Mouse (Mus musculus): ENCODE results near the gene Nap1l1.

Gene Nap1l1

GRCm38 (mm10) chr10:111543106-111543505 lies 70.1 kb downstream of the Nap1l1 start:
- in situ Hi-C loops (cut with MboI; ENCODE audit: low sequenced_read_pairs), result no loop called here

DNA sequence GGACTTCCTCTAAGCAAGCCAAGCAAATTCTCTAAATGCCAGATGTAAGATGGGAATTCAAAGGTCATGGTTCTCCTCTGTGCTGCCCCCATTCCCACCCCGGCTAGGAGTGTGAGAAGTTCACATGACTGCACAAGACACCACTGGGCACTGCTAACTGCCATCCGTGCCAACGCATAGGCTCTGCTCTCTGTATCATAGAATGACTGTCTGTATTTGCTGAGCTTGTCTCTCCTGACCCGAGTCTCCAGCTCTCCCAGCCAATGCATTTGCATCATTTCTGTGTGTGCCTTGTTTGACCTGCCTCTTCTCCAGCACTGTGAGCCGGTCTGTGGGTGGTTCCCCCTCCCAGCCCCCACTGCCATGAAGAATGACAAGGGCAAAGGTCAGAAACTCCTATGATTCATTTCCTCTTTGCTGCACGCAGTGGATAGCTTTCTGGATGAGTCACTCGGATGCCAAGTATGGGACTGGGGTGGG lies 70.8 kb downstream of the Nap1l1 start:
- in situ Hi-C loops (cut with MboI; ENCODE audit: low sequenced_read_pairs), result no loop called here

GRCm38 (mm10) chr10:111544311-111544710 lies 71.3 kb downstream of the Nap1l1 start:
- in situ Hi-C loops (cut with MboI; ENCODE audit: low sequenced_read_pairs), result no loop called here

GRCm38 (mm10) chr10:111545648-111546047 lies 72.6 kb downstream of the Nap1l1 start:
- in situ Hi-C loops (cut with MboI; ENCODE audit: low sequenced_read_pairs), result no loop called here
